Mouse (Mus musculus) myocyte (in vitro differentiated cells): ENCODE measurements around the gene Mcpt1. TPM values are rescaled to one million over a fixed set of nuclear protein-coding genes. Genes with fewer than 3 reads are reported as not detected.
"Not testable (repeated sequence)": the region's sequence is repeated elsewhere in the genome, so short reads cannot be mapped to it uniquely, and the experiment has no call there.

Source experiments
- H3K27me3 ChIP-seq: one replicate; pipeline ENCODE4 v1.6.1; 2011; ENCODE audit not compliant: control insufficient read depth, insufficient read depth, insufficient read length
- H3K36me3 ChIP-seq: one replicate; pipeline ENCODE4 v1.6.1; 2011; ENCODE audit not compliant: control insufficient read depth, insufficient read depth
- H3K4me2 ChIP-seq: one replicate; pipeline ENCODE4 v1.6.1; 2011; ENCODE audit warnings: low read depth, control low read depth
- H3K4me3 ChIP-seq: one replicate; pipeline ENCODE4 v1.5.1; 2011; ENCODE audit warnings: mild to moderate bottlenecking, control low read depth, moderate library complexity
- H3K79me2 ChIP-seq: one replicate; pipeline ENCODE4 v1.6.1; 2011; ENCODE audit not compliant: control insufficient read depth, insufficient read depth
- H3ac ChIP-seq: one replicate; pipeline ENCODE4 v1.6.1; 2011; ENCODE audit not compliant: control insufficient read depth, insufficient read length
- CEBPB ChIP-seq: IDR thresholded peaks from 2 replicates; pipeline ENCODE4 v1.6.1; 2011; ENCODE audit warnings: mild to moderate bottlenecking, moderate library complexity; ENCODE audit not compliant: poor library complexity, insufficient read depth, severe bottlenecking
- E2F4 ChIP-seq: IDR thresholded peaks from one replicate; pipeline ENCODE4 v1.6.1; 2011; ENCODE audit warnings: mild to moderate bottlenecking, control low read depth, moderate library complexity; ENCODE audit not compliant: insufficient read depth
- MAX ChIP-seq: IDR thresholded peaks from one replicate; pipeline ENCODE4 v1.6.1; 2011; ENCODE audit warnings: low read depth, mild to moderate bottlenecking, control low read depth
- MYOD1 ChIP-seq, 3 experiments: IDR thresholded peaks; one replicate each; pipeline ENCODE4 v1.6.1; 2011; ENCODE audit warnings: control low read depth in 2 of 3, low read depth in 2 of 3, mild to moderate bottlenecking in 2 of 3, moderate library complexity in 1 of 3; ENCODE audit not compliant: insufficient read length in 2 of 3, control insufficient read depth in 1 of 3
- MYOG ChIP-seq, 3 experiments: IDR thresholded peaks; one replicate each; pipeline ENCODE4 v1.6.1; 2011; ENCODE audit warnings: control low read depth in 2 of 3, low read depth in 2 of 3, mild to moderate bottlenecking in 2 of 3; ENCODE audit not compliant: insufficient read length in 2 of 3, control insufficient read depth in 1 of 3, insufficient read depth in 1 of 3
- POLR2A ChIP-seq: IDR thresholded peaks from one replicate; pipeline ENCODE4 v1.6.1; 2011; ENCODE audit warnings: low read depth, mild to moderate bottlenecking, control low read depth, moderate library complexity; ENCODE audit not compliant: insufficient read length
- POLR2AphosphoS2 ChIP-seq: IDR thresholded peaks from one replicate; pipeline ENCODE4 v1.6.1; 2011; ENCODE audit warnings: low read depth, control low read depth; ENCODE audit not compliant: insufficient read length
- REST ChIP-seq: IDR thresholded peaks from one replicate; pipeline ENCODE4 v1.6.1; 2011; ENCODE audit warnings: mild to moderate bottlenecking, control low read depth, moderate library complexity; ENCODE audit not compliant: insufficient read depth, insufficient read length
- SRF ChIP-seq: IDR thresholded peaks from one replicate; pipeline ENCODE4 v1.6.1; 2011; ENCODE audit warnings: low read depth; ENCODE audit not compliant: control insufficient read depth, insufficient read length
- TCF12 ChIP-seq: IDR thresholded peaks from one replicate; pipeline ENCODE4 v1.6.1; 2011; ENCODE audit warnings: mild to moderate bottlenecking, control low read depth; ENCODE audit not compliant: poor library complexity, insufficient read depth, severe bottlenecking
- TCF3 ChIP-seq: IDR thresholded peaks from one replicate; pipeline ENCODE4 v1.6.1; 2011; ENCODE audit warnings: low read depth, control low read depth; ENCODE audit not compliant: insufficient read length
- USF1 ChIP-seq: IDR thresholded peaks from one replicate; pipeline ENCODE4 v1.6.1; 2011; ENCODE audit warnings: low read depth, mild to moderate bottlenecking, control low read depth, moderate library complexity
- polyA plus RNA-seq: library from polyadenylated mRNA; unstranded; fragments of >200 nt; fragmentation: generic; extraction: Trizol; gene quantifications from one replicate; pipeline ENCODE4 v1.2.1, GENCODE M21; 2012; ENCODE audit warnings: missing spikeins

Gene Mcpt1
- 0.44 TPM for polyA plus RNA-seq

DNA sequence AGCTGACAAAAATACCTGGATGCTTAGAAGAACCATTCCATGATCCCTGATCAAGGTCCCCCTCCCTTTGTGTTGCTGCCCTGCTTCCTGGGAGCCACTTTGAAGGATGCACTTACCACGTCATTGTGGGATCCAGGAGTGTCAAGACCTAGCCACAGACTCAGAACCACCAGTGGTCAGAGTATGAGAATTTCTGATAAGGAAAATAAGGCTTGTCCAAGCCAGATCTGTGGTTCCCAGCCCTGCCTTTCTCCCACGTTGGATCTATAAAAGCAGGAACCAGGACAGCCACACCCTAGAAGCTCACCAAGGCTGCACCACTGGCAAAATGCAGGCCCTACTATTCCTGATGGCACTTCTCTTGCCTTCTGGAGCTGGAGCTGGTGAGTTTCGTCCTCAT lies at the start of gene Mcpt1:
Gene Mcpt1, plus strand, starts transcription at position 301 of the 400 bp plus-strand sequence.
- not testable (repeated sequence) for H3K27me3 ChIP-seq, H3K4me3 ChIP-seq, H3K4me2 ChIP-seq, H3ac ChIP-seq, H3K36me3 ChIP-seq, H3K79me2 ChIP-seq

DNA sequence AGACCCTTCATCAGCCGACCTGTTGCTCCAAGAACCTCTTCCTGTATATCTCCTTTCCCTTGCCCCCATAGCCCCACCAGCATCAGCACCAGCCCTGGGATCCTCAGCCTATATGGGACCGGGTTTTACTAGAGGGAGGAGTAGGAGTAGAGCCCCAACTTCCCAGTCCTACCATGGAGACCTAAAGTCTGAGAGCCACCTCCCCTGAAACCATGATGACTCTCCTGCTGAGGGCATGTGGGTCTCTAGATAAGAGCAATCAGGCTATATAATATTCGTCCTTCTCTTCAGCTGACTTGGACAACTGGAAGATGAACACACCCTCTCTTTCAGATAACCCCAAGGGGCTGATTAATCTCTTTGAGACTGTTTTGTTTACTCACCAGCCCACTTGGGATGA lies 30.3 kb upstream of the Mcpt1 start:
- H3K4me2 ChIP-seq, H3K36me3 ChIP-seq, H3K27me3 ChIP-seq, H3K79me2 ChIP-seq, H3ac ChIP-seq, H3K4me3 ChIP-seq: not testable (repeated sequence)

GRCm38 (mm10) chr14:56013147-56013546 lies 4.6 kb upstream of the Mcpt1 start:
- TF ChIP-seq MYOG (IDR thresholded peaks at IDR 0.05; ENCODE audit: control insufficient read depth in 1 of 3, insufficient read depth in 1 of 3, insufficient read length in 2 of 3, low read depth in 2 of 3): no peak
- TF ChIP-seq POLR2A: no peak
- TF ChIP-seq TCF3: no peak
- TF ChIP-seq MYOD1 (IDR thresholded peaks at IDR 0.05; ENCODE audit: control insufficient read depth in 1 of 3, insufficient read length in 2 of 3, low read depth in 2 of 3): no peak
- TF ChIP-seq POLR2AphosphoS2: no peak
- TF ChIP-seq CEBPB: no peak
- no peak for TF ChIP-seq SRF
- TF ChIP-seq USF1: no peak
- TF ChIP-seq TCF12: no peak
- no peak for TF ChIP-seq REST
- no peak for TF ChIP-seq E2F4
- TF ChIP-seq MAX: no peak

DNA sequence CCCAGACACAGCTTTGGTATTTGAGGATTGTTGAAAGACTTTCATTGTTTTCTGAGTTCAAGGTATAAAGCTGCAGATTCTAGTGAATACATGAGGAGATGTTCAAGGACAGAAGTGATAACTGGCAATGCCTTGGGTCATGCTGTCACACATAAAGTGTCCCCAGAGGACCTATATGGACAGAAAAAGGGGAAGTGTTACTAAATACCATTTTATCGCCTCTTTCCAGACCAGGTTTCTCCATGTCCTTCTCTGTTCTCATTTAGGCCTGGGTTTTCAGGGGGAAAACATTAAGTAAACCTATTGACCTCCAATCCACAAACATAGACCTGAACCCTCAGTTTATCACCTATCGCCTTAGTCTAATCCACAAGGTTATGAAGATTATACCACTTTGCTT lies 3.8 kb upstream of the Mcpt1 start:
- TF ChIP-seq MYOD1 (IDR thresholded peaks at IDR 0.05; ENCODE audit: control insufficient read depth in 1 of 3, insufficient read length in 2 of 3, low read depth in 2 of 3): no peak
- no peak for TF ChIP-seq REST
- no peak for TF ChIP-seq POLR2AphosphoS2
- no peak for TF ChIP-seq MAX
- no peak for TF ChIP-seq TCF3
- no peak for TF ChIP-seq SRF
- no peak for TF ChIP-seq E2F4
- TF ChIP-seq POLR2A: no peak
- no peak for TF ChIP-seq TCF12
- TF ChIP-seq CEBPB: no peak
- no peak for TF ChIP-seq USF1
- TF ChIP-seq MYOG (IDR thresholded peaks at IDR 0.05; ENCODE audit: control insufficient read depth in 1 of 3, insufficient read depth in 1 of 3, insufficient read length in 2 of 3, low read depth in 2 of 3): no peak
- Histone ChIP-seq H3K4me3 (no peak overlapping the region), H3ac (no peak overlapping the region), H3K27me3 (no peaks in the 10 kb centered on the region), H3K4me2 (no peak overlapping the region), H3K79me2 (no peaks in the 10 kb centered on the region), H3K36me3 (no peaks in the 10 kb centered on the region)

More at GRCm38 (mm10) chr14:56013147-56013546, 4.6 kb upstream of the Mcpt1 start:
- Histone ChIP-seq H3ac (no peak overlapping the region), H3K4me2 (no peak overlapping the region), H3K27me3 (no peaks in the 10 kb centered on the region), H3K36me3 (no peaks in the 10 kb centered on the region), H3K79me2 (no peaks in the 10 kb centered on the region), H3K4me3 (no peak overlapping the region)

- no peaks in the 10 kb centered on the region for H3K36me3 ChIP-seq
- no peak for TF ChIP-seq MYOG (IDR thresholded peaks at IDR 0.05; ENCODE audit: control insufficient read depth in 1 of 3, insufficient read depth in 1 of 3, insufficient read length in 2 of 3, low read depth in 2 of 3)
- no peak for TF ChIP-seq TCF12
- no peak for TF ChIP-seq POLR2AphosphoS2
- no peak for TF ChIP-seq E2F4
- TF ChIP-seq REST: no peak
- TF ChIP-seq SRF: no peak
- TF ChIP-seq MYOD1 (IDR thresholded peaks at IDR 0.05; ENCODE audit: control insufficient read depth in 1 of 3, insufficient read length in 2 of 3, low read depth in 2 of 3): no peak
- TF ChIP-seq TCF3: no peak
- no peak for TF ChIP-seq MAX
- TF ChIP-seq CEBPB: no peak
- TF ChIP-seq POLR2A: no peak
- no peak for TF ChIP-seq USF1
- H3K27me3 ChIP-seq: no peaks in the 10 kb centered on the region
- no peak overlapping the region for H3K4me2 ChIP-seq
- H3K79me2 ChIP-seq: no peaks in the 10 kb centered on the region
- no peak overlapping the region for H3ac ChIP-seq
- no peak overlapping the region for H3K4me3 ChIP-seq
Measured at GRCm38 (mm10) chr14:56019446-56019845, 1.7 kb downstream of the Mcpt1 start.

GRCm38 (mm10) chr14:56021305-56021704 lies 3.5 kb downstream of the Mcpt1 start:
- not testable (repeated sequence) for H3ac ChIP-seq, H3K4me2 ChIP-seq, H3K79me2 ChIP-seq, H3K4me3 ChIP-seq, H3K36me3 ChIP-seq, H3K27me3 ChIP-seq

GRCm38 (mm10) chr14:56030395-56030794 lies 12.6 kb downstream of the Mcpt1 start, which contains the start of gene Mcpt9:
TSS of gene Mcpt9 (minus strand) at chr14:56030495.
- H3K4me2 ChIP-seq, H3K79me2 ChIP-seq, H3K27me3 ChIP-seq, H3ac ChIP-seq, H3K4me3 ChIP-seq, H3K36me3 ChIP-seq: not testable (repeated sequence)
